Mouse (Mus musculus) heart, postnatal 36 days (tissue): ENCODE results near the gene Brinp3. TPM values are rescaled to one million over a fixed set of nuclear protein-coding genes. Genes with fewer than 3 reads are reported as not detected.
"Not testable (repeated sequence)": the region's sequence is repeated elsewhere in the genome, so short reads cannot be mapped to it uniquely, and the experiment has no call there.

ENCODE experiments used
- DNase-seq, 2 experiments: peaks; one replicate each; pipeline ENCODE4 v3.0.0; 2021 to 2022
- intact Hi-C: fragments of 180-260 bp; cut with DNase I; formaldehyde crosslinking; loops from one replicate; pipeline ENCODE4 v1.15.1; 2025
- total RNA-seq, 2 experiments: library from RNA; stranded (reverse); gene quantifications; 2 replicates each; pipeline ENCODE4 v1.2.3; 2021

Brinp3 gene
- total RNA-seq: not detected

- intact Hi-C loops: no loop called here
- no peak for DNase-seq
Observed at GRCm38 (mm10) chr1:146494681-146495331, at the start of gene Brinp3. Brinp3 (plus strand) TSS chr1:146494760.

- intact Hi-C loops: no loop called here
- no peak for DNase-seq
Observed at GRCm38 (mm10) chr1:146494221-146494620, 339 bp upstream of the Brinp3 start.

- intact Hi-C loops: no loop called here
Observed at GRCm38 (mm10) chr1:146495386-146495785, 826 bp downstream of the Brinp3 start.

GRCm38 (mm10) chr1:146497381-146498081 is 3.0 kb downstream of the Brinp3 start:
- intact Hi-C loops: no loop called here
- DNase-seq: no peak

More at GRCm38 (mm10) chr1:146495386-146495785, 826 bp downstream of the Brinp3 start:
- no peak for DNase-seq

- intact Hi-C loops: no loop called here
- no peak for DNase-seq
Observed at GRCm38 (mm10) chr1:146498085-146498779, 3.7 kb downstream of the Brinp3 start.

GRCm38 (mm10) chr1:146498780-146499114 is 4.2 kb downstream of the Brinp3 start:
- no peak for DNase-seq
- intact Hi-C loops: no loop called here

GRCm38 (mm10) chr1:146515377-146515776 is 20.8 kb downstream of the Brinp3 start:
- intact Hi-C loops: no loop called here
- DNase-seq: no peak

- no peak for DNase-seq
- intact Hi-C loops: no loop called here
Observed at GRCm38 (mm10) chr1:146523727-146524573, 29.4 kb downstream of the Brinp3 start.

- no peak for DNase-seq
- intact Hi-C loops: no loop called here
Observed at GRCm38 (mm10) chr1:146528572-146528971, 34.0 kb downstream of the Brinp3 start.

GRCm38 (mm10) chr1:146546847-146547428 is 52.4 kb downstream of the Brinp3 start:
- intact Hi-C loops: no loop called here
- DNase-seq: no peak

GRCm38 (mm10) chr1:146556982-146557381 is 62.4 kb downstream of the Brinp3 start:
- intact Hi-C loops: no loop called here
- no peak for DNase-seq

GRCm38 (mm10) chr1:146562144-146562543 is 67.6 kb downstream of the Brinp3 start:
- DNase-seq: no peak
- intact Hi-C loops: no loop called here

GRCm38 (mm10) chr1:146584181-146584580 is 89.6 kb downstream of the Brinp3 start:
- no peak for DNase-seq
- intact Hi-C loops: no loop called here

GRCm38 (mm10) chr1:146632895-146633294 is 138.3 kb downstream of the Brinp3 start:
- intact Hi-C loops: no loop called here
- no peak for DNase-seq

- DNase-seq: no peak
- intact Hi-C loops: no loop called here
Observed at GRCm38 (mm10) chr1:146657214-146657613, 162.7 kb downstream of the Brinp3 start.

GRCm38 (mm10) chr1:146700724-146701123 is 206.2 kb downstream of the Brinp3 start:
- DNase-seq: no peak
- intact Hi-C loops: no loop called here

GRCm38 (mm10) chr1:146719556-146719955 is 225.0 kb downstream of the Brinp3 start:
- intact Hi-C loops: no loop called here
- no peak for DNase-seq

GRCm38 (mm10) chr1:146724784-146725513 is 230.4 kb downstream of the Brinp3 start:
- intact Hi-C loops: not testable (repeated sequence)

GRCm38 (mm10) chr1:146751066-146751465 is 256.5 kb downstream of the Brinp3 start:
- intact Hi-C loops: no loop called here
- no peak for DNase-seq

More at GRCm38 (mm10) chr1:146724784-146725513, 230.4 kb downstream of the Brinp3 start:
- DNase-seq: not testable (repeated sequence)

- intact Hi-C loops: no loop called here
- no peak for DNase-seq
Observed at GRCm38 (mm10) chr1:146783259-146783658, 288.7 kb downstream of the Brinp3 start.
